Mouse (Mus musculus): ENCODE measurements at regions not wholly inside any gene's neighbourhood (a gene's known extent, or its start where the extent isn't known, plus 50 kb on each side); places are given as distances from the start of the nearest gene placed in this dataset.

DNA sequence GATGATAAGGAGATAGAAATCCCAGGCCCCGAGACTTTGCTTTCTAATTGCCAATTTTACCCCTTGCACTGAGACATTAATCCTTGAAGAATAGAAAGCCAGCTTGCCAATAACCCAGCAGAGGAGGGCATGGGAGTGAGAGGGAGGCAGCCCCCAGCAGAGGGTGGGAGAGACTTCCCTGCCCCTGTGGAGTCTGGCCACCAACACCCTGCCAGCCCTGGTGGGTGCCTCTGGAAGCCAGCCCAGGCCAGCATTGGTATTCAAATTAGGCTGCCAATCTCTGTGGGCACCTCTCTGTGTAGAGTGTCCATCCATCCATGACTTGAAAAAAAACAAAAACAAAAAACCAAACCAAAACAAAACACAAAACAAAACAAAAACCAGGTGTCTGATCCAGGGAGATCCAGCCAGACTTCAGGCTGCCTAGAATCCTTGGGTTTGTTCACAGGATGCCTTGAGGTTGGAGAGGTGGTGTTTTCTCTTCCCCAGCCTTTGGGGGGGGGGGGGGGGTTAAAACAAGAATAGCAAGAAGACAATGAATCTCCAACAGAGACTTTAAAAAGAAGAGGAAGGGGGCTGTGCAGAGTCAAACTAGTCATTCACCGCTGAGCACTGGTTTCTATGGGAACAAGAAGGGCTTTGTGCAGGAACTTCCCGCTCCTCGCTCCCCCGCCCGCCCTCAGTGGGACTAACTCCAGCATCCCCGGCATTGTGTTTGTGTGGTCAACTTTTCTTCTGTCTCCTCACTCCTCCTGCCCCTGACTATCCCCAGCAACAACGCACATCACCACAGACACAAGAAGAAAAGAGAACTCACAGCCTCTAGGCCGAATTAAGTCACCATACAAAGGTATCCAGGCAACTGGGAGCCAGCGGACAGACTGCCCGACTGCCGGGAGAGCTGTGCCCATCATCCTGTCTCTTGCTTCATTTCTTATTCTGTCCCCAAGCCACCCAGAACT lies 236.3 kb upstream of the Pabpc6 start:
- DNase-seq (ENCODE audit: low read depth) = no peak

GRCm38 (mm10) chr17:9904525-9904991 lies 235.0 kb upstream of the Pabpc6 start:
- no peak for DNase-seq (ENCODE audit: low read depth)

- DNase-seq (ENCODE audit: low read depth) = no peak
Measured at GRCm38 (mm10) chr17:9903313-9903712, 233.8 kb upstream of the Pabpc6 start.

- DNase-seq (ENCODE audit: low read depth) = no peak
Measured at GRCm38 (mm10) chr17:9896964-9897363, 227.4 kb upstream of the Pabpc6 start.

DNA sequence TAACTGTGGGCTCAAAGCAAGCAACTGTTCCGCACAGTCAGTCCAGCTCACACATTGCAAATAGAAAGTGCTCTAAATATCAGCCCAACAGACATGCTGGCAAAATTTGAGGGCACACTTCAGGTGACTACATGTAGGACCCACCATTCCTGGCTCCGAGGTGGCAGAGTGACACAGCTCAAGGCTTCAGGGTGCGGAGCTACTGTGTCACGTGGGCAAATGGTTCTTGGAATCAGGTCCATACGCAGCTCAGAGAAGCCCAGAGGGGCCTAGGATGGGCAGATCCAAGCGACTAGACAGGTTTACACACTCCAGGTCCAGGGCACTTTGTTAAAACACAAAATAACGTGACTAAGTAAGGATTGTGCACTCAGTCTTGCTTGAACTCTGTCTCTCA lies 226.2 kb upstream of the Pabpc6 start:
- DNase-seq (ENCODE audit: low read depth) = no peak

DNA sequence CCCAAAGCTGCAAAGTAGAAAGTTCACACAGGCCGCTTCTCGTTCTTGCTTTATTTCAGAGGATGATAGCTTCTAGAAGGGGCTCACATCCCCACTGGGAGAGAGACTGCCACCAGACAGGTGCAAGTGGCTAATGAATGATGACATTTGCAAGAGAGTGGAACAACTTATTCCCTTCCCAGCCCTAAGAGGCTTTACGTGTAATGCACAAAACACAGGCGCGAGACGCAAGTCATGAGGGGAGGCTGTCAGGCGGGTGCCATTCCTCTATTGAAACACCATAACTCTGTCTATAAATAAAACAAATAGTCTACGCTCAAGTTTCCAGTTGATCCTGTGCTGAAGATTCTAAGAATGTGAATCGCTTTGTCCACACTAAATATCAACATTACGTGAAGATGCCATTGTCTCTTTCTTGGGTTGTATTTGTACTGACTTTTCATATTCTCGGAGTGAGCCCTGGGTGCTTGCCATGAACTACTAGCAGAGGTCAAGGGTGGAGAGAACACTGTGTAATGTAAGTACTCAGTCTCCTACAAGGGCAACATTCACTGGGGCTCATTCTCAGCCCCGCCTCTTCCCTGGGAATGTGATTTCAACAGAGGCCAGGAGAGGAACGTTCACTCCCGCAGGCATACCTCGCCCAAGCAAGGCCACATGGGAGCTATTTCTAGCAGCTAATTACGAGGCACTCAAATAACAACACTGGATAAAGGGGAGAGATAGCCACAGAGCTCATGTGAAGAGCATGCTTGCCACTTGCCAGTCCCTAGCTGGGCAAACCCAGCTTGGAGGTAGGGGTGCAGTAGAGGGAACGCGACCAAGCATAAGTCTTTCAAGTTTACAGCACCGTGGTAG lies 225.5 kb upstream of the Pabpc6 start:
- DNase-seq (ENCODE audit: low read depth) = no peak

DNA sequence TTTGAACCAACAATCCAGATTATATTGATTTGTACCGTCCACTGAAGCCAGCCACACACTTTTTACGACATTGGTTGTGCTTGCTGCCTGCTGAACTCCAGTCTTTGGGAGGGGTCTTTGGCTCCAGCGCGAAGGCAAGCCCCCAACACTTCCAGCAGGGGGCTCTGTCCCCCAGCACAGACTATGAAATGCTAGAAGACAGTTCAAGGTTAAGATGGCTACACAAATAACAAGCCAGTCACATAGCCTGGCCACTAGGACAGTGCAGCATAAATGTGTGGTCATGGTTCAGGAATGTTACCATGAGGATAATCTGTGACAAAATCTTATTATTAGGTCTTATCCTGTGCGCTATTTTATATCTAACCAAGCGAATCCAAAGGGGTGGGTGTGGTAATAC lies 224.4 kb upstream of the Pabpc6 start:
- DNase-seq (ENCODE audit: low read depth) = no peak

DNA sequence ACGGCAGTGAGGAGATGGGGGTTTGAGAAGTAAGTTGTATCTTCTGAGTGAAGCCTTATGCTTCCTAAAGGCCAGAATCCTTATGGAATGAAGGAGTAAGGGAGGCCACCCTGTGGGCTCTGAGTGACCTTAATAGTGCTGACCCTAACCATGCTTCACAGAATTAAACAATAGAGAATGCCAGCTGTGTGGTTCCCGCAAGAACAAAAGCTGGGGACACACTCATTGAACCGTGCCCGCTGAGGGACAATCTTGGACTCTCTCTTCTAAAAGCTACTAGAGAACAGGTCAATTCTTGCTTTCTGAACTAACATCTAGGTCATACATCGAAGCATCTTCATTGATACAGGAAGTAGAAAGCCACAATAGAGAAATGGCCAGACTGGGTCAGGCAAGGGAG lies 223.3 kb upstream of the Pabpc6 start:
- DNase-seq (ENCODE audit: low read depth) = no peak

- no peak for DNase-seq (ENCODE audit: low read depth)
Measured at GRCm38 (mm10) chr17:9892141-9892540, 222.6 kb upstream of the Pabpc6 start.

- no peak for DNase-seq (ENCODE audit: low read depth)
Measured at GRCm38 (mm10) chr17:9888494-9888893, 219.0 kb upstream of the Pabpc6 start.

- DNase-seq (ENCODE audit: low read depth) = no peak
Measured at GRCm38 (mm10) chr17:9885110-9885509, 215.6 kb upstream of the Pabpc6 start.

DNA sequence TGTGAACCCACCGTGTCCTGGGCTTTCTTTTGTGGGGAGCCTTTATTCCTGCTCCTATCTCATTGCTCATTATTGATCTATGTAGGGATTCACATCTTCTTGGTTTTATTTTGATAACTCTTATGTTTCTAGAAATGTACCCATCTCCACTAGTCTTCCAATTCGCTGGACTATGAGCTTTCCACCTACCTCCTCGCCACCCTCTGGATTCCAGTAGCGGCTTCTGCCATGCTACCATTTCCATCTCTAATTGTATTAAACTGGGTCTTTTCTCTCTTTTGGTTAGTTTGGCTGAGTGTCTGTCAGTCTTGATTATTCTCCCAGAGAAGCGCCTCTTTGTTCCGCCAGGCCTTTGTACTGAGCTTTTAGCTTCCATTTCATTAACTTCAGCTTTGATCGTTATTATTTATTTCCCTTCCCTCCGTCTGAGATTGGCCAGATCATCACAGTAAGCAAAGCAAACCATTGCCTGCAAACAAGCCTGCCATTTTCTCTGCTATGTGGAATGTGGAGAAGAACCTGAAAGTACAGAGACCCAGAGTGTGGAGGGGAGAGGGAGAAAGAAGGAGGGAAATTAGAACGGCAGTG lies 213.2 kb upstream of the Pabpc6 start:
- no peak for DNase-seq (ENCODE audit: low read depth)

DNA sequence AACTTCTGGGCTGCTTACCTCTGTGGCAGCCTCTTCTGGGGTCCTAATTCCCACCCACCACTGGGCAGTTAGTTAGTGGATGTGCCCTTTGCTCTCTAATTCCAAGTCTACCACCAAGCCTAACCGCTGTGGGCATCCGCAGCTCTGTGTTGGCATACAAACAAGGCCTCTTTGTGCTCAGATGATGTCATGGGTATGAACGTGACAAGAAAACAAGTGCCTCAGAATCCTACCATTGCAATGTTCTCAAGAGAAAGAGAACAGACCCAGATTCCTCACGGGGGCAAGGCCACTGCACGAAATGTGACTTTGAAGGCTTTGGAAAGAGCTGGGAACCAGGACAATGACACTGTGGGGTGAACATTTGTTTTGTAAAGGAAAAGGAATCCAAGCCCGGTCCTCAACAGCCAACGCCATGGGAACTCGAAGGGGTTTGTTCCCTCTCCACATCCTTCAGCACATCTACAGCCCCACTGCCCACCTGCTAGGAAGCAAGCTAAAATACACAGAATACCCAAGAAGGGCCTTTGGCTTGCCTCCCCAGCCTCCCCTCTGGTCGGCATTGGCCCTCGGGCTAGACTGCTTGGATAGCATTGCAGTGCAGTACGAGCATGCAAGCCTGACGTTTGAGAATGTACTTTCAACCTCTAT lies 210.2 kb upstream of the Pabpc6 start:
- DNase-seq (ENCODE audit: low read depth) = no peak

GRCm38 (mm10) chr17:9873695-9874094 lies 204.2 kb upstream of the Pabpc6 start:
- DNase-seq (ENCODE audit: low read depth) = no peak

DNA sequence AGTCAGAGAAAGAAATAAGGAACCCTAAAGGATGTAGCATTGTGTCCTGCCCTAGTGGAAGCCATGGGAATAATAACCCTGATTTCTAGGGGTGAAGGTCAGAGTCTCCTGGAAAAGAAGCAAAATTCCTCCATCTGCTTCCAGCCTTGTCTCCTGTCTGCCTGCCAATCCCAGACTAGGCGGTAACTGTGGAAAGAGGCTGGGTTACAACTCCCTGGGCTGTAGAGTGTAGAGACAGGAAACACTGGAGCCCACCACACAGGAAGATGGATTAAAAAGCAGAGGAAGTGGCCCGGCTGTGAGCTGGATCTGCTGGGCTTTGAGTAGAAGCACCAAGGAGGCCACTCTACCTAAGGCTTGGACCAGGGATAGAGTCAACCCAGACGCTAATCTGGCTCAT lies 200.7 kb upstream of the Pabpc6 start:
- no peak for DNase-seq (ENCODE audit: low read depth)

GRCm38 (mm10) chr17:9868747-9869281 lies 199.3 kb upstream of the Pabpc6 start:
- DNase-seq (ENCODE audit: low read depth) = no peak

DNA sequence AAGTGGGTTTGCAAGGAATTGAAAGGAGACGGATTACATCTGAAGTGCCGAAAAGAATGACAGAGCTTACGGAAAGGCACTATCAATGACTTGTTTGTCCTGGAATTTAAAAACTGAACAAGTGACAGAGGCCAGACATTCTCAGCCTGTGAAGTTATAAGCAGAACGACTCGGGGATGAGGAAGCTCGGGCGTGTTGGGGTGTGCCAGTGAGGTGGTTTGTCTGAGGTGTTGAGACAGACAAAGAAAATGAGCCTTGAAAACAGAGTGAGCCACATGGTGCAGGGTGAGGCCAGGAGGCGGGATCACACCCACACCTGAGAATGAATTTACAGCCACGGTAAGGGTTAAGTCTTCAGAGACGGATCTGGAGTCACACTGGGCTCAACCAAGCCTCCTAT lies 194.7 kb upstream of the Pabpc6 start:
- DNase-seq (ENCODE audit: low read depth) = no peak

DNA sequence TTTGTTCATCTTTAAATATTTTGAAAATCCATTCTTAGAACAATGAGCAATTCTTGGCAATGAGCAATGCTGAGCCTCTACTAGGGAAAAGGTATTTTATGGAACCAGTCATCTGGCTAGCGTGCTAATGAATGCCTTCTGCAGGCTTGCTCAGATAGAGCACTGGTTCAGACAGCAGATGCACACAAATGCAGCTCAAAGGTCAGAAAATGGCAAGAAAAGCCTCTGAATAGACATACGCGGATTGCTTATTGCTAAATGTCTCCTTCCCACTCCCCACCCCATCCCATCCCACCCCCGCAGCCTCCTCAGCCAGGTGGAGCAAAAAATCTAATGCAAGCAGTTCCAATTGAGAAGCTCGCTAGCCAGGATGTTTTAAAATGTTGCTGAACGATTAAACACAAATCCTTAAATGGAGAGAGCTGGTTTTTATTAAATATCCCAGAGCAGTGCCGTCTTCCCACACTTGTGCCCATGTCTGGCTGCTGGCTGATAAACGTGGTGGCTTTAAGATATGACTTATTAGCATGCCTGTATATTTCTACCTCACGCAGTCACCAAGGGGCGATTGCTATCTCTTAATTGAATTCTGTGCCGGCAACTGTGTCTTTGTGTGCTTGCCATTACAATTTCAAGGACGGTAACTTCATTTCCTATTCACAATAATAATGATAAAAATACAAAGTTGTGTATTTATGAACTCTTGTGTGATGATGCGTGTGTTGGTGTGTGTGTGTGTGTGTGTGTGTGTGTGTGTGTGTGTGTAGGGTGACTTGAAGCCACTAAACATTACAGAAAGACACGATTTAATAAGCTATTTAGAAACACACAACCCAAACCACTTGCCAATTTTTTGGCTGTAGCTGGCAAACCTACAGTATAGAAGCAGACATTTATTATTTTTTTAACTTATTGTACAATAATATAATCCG lies 192.7 kb upstream of the Pabpc6 start:
- DNase-seq (ENCODE audit: low read depth) = no peak

GRCm38 (mm10) chr17:9861346-9861745 lies 191.8 kb upstream of the Pabpc6 start:
- DNase-seq (ENCODE audit: low read depth) = no peak

GRCm38 (mm10) chr17:9848559-9849357 lies 179.2 kb upstream of the Pabpc6 start:
- no peak for DNase-seq (ENCODE audit: low read depth)
